Mouse (Mus musculus): ENCODE data around the gene Psip1. TPM values are rescaled to one million over a fixed set of nuclear protein-coding genes. Genes with fewer than 3 reads are reported as not detected.
A peak's percentile ranks its signal among the peaks of the same experiment; 100 is the strongest.
"Not testable (repeated sequence)": the region's sequence is repeated elsewhere in the genome, so short reads cannot be mapped to it uniquely, and the experiment has no call there.

The Psip1 gene
- polyA plus RNA-seq, 1 experiment, result 14.1 TPM

GRCm38 (mm10) chr4:83500154-83501036 is 14.1 kb upstream of the Psip1 start:
- no peaks in the 10 kb centered on the region for H3K27me3 ChIP-seq (ENCODE audit: control insufficient read depth, insufficient read depth, low read length)
- no peak overlapping the region for H3K27ac ChIP-seq (ENCODE audit: insufficient read depth, low read depth, low read length)
- WGBS, result 24% methylated on average over 22 of the region's 22 CpGs
- peaks cover 2% of the 10 kb centered on the region; the same call in 1 of the 2 replicates for H3K4me1 ChIP-seq (ENCODE audit: control insufficient read depth, insufficient read depth, insufficient read length, low read length)
- H3K4me3 ChIP-seq (ENCODE audit: low read depth, low read length), result no peak overlapping the region
- TF ChIP-seq CTCF (IDR thresholded peaks at IDR 0.05; ENCODE audit: extremely low read depth, insufficient read length, insufficient replicate concordance, low read depth, low read length), result no peak
- no peaks in the 10 kb centered on the region for H3K36me3 ChIP-seq (ENCODE audit: control insufficient read depth, insufficient read depth, low read length)

- not testable (repeated sequence) for H3K4me1 ChIP-seq (ENCODE audit: control insufficient read depth, insufficient read depth, insufficient read length, low read length); H3K27me3 ChIP-seq (ENCODE audit: control insufficient read depth, insufficient read depth, low read length); H3K27ac ChIP-seq (ENCODE audit: insufficient read depth, low read depth, low read length); H3K36me3 ChIP-seq (ENCODE audit: control insufficient read depth, insufficient read depth, low read length); H3K4me3 ChIP-seq (ENCODE audit: low read depth, low read length)
- 86% methylated on average over 5 of the region's 5 CpGs for WGBS
Observed at GRCm38 (mm10) chr4:83497013-83497412, 10.8 kb upstream of the Psip1 start.

GRCm38 (mm10) chr4:83493112-83493511 is 6.9 kb upstream of the Psip1 start:
- Histone ChIP-seq H3K36me3 (ENCODE audit: control insufficient read depth, insufficient read depth, low read length) (no peaks in the 10 kb centered on the region), H3K4me3 (ENCODE audit: low read depth, low read length) (no peak overlapping the region), H3K27me3 (ENCODE audit: control insufficient read depth, insufficient read depth, low read length) (no peaks in the 10 kb centered on the region), H3K27ac (ENCODE audit: insufficient read depth, low read depth, low read length) (no peak overlapping the region), H3K4me1 (ENCODE audit: control insufficient read depth, insufficient read depth, insufficient read length, low read length) (peaks cover 2% of the 10 kb centered on the region; the same call in 1 of the 2 replicates)
- 91% methylated on average over 1 of the region's 1 CpGs for WGBS
- TF ChIP-seq POLR2A (IDR thresholded peaks at IDR 0.05; ENCODE audit: low read depth, low read length) (no peak), CTCF (IDR thresholded peaks at IDR 0.05; ENCODE audit: extremely low read depth, insufficient read length, insufficient replicate concordance, low read depth, low read length) (no peak)

GRCm38 (mm10) chr4:83489121-83489520 is 2.9 kb upstream of the Psip1 start:
- no peak overlapping the region for H3K4me3 ChIP-seq (ENCODE audit: low read depth, low read length)
- TF ChIP-seq CTCF (IDR thresholded peaks at IDR 0.05; ENCODE audit: extremely low read depth, insufficient read length, insufficient replicate concordance, low read depth, low read length) (no peak), POLR2A (IDR thresholded peaks at IDR 0.05; ENCODE audit: low read depth, low read length) (no peak)
- H3K27me3 ChIP-seq (ENCODE audit: control insufficient read depth, insufficient read depth, low read length), result no peaks in the 10 kb centered on the region
- 54% methylated on average over 5 of the region's 5 CpGs for WGBS
- H3K4me1 ChIP-seq (ENCODE audit: control insufficient read depth, insufficient read depth, insufficient read length, low read length), result 0 out of 2 replicates have a peak, but pooled peaks cover 2% of the 10 kb centered on the region
- no peaks in the 10 kb centered on the region for H3K36me3 ChIP-seq (ENCODE audit: control insufficient read depth, insufficient read depth, low read length)
- no peak overlapping the region for H3K27ac ChIP-seq (ENCODE audit: insufficient read depth, low read depth, low read length)

GRCm38 (mm10) chr4:83485735-83486116 is 533 bp downstream of the Psip1 start:
- Histone ChIP-seq H3K4me1 (ENCODE audit: control insufficient read depth, insufficient read depth, insufficient read length, low read length) (0 out of 2 replicates have a peak, but pooled peaks cover 2% of the 10 kb centered on the region), H3K4me3 (ENCODE audit: low read depth, low read length) (peak overlapping the region; percentile 87), H3K27me3 (ENCODE audit: control insufficient read depth, insufficient read depth, low read length) (no peaks in the 10 kb centered on the region), H3K27ac (ENCODE audit: insufficient read depth, low read depth, low read length) (0 out of 2 replicates have a peak overlapping the region, but pooled peaks have one; percentile 7), H3K36me3 (ENCODE audit: control insufficient read depth, insufficient read depth, low read length) (peaks cover 6% of the 10 kb centered on the region; the same call in 1 of the 2 replicates)
- no peak for TF ChIP-seq POLR2A (IDR thresholded peaks at IDR 0.05; ENCODE audit: low read depth, low read length)
- TF ChIP-seq CTCF (IDR thresholded peaks at IDR 0.05; ENCODE audit: extremely low read depth, insufficient read length, insufficient replicate concordance, low read depth, low read length), result peak; percentile 59; the same call in 1 of the 2 replicates
- WGBS, result under 1% methylated on average over 33 of the region's 40 CpGs

- no peak overlapping the region for H3K27ac ChIP-seq (ENCODE audit: insufficient read depth, low read depth, low read length)
- TF ChIP-seq POLR2A (IDR thresholded peaks at IDR 0.05; ENCODE audit: low read depth, low read length), result no peak
- no peak for TF ChIP-seq CTCF (IDR thresholded peaks at IDR 0.05; ENCODE audit: extremely low read depth, insufficient read length, insufficient replicate concordance, low read depth, low read length)
- 0 out of 2 replicates have a peak, but pooled peaks cover 2% of the 10 kb centered on the region for H3K4me1 ChIP-seq (ENCODE audit: control insufficient read depth, insufficient read depth, insufficient read length, low read length)
- H3K4me3 ChIP-seq (ENCODE audit: low read depth, low read length), result peak overlapping the region; percentile 87
- H3K27me3 ChIP-seq (ENCODE audit: control insufficient read depth, insufficient read depth, low read length), result no peaks in the 10 kb centered on the region
- peaks cover 6% of the 10 kb centered on the region; the same call in 1 of the 2 replicates for H3K36me3 ChIP-seq (ENCODE audit: control insufficient read depth, insufficient read depth, low read length)
- WGBS, result 31% methylated on average over 12 of the region's 12 CpGs
Observed at GRCm38 (mm10) chr4:83485250-83485649, 1.0 kb downstream of the Psip1 start.

- WGBS, result 90% methylated on average over 3 of the region's 3 CpGs
- TF ChIP-seq POLR2A (IDR thresholded peaks at IDR 0.05; ENCODE audit: low read depth, low read length), result no peak
- no peak for TF ChIP-seq CTCF (IDR thresholded peaks at IDR 0.05; ENCODE audit: extremely low read depth, insufficient read length, insufficient replicate concordance, low read depth, low read length)
- Histone ChIP-seq H3K27me3 (ENCODE audit: control insufficient read depth, insufficient read depth, low read length) (no peaks in the 10 kb centered on the region), H3K4me1 (ENCODE audit: control insufficient read depth, insufficient read depth, insufficient read length, low read length) (no peaks in the 10 kb centered on the region), H3K4me3 (ENCODE audit: low read depth, low read length) (no peak overlapping the region), H3K27ac (ENCODE audit: insufficient read depth, low read depth, low read length) (no peak overlapping the region), H3K36me3 (ENCODE audit: control insufficient read depth, insufficient read depth, low read length) (peaks cover 38% of the 10 kb centered on the region)
Observed at GRCm38 (mm10) chr4:83468208-83468607, 18.1 kb downstream of the Psip1 start.

Data from small intestine, adult 2 months (tissue).